Mouse (Mus musculus) adrenal gland, postnatal 36 days (tissue): ENCODE measurements around the gene Zc3h8. TPM values are rescaled to one million over a fixed set of nuclear protein-coding genes. Genes with fewer than 3 reads are reported as not detected.

ENCODE experiments used
- DNase-seq, 2 experiments: peaks; one replicate each; pipeline ENCODE4 v3.0.0; 2021; ENCODE audit warnings: mixed read lengths in 1 of 2
- long read RNA-seq, 2 experiments: library from polyadenylated mRNA; stranded (forward); transcript quantifications; one replicate each; pipeline ENCODE4 v2.0.0; 2021; ENCODE audit warnings: borderline sequencing depth in 2 of 2
- total RNA-seq, 2 experiments: library from RNA; stranded (reverse); gene quantifications; 2 replicates each; pipeline ENCODE4 v1.2.3; 2021

Zc3h8 gene
- total RNA-seq = 1 to 10 TPM; 3.6 to 3.9 TPM
- long read RNA-seq, experiment 1, partial matches to known transcripts = 0 of 6 reads
- long read RNA-seq, experiment 1, other reads (novel, unspliced or antisense) = 3 of 6 reads
- long read RNA-seq, experiment 2 = 0 reads

- DNase-seq = peak; percentile 99
Observed at GRCm38 (mm10) chr2:128943538-128944528, at the start of gene Zc3h8. TSS of gene Zc3h8 (minus strand) at chr2:128944077.

- no peak for DNase-seq
Observed at GRCm38 (mm10) chr2:128984746-128985145, 40.9 kb upstream of the Zc3h8 start.

- no peak for DNase-seq
Observed at GRCm38 (mm10) chr2:128975572-128975971, 31.7 kb upstream of the Zc3h8 start.

DNA sequence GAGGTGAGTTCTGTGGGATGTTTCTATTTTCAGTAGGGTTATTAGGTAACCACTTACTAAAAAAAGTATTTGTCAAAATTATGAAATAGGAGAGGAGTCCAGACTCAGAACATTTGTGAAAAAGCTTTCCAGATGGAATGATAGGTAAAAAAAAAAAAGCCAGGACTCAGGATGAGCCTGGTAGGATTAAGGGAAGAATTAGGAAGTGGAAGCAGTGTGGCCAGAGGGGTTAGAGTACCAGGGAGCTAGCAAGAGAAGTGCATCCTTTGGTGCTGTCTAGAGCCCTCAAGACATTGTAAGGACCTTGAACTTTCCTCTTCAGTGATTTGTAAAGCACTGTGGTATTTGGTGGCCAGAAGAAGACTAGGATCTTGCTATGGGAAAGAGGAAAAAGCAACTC, 28.4 kb upstream of the Zc3h8 start:
- no peak for DNase-seq

GRCm38 (mm10) chr2:128968475-128969083, 24.7 kb upstream of the Zc3h8 start:
- DNase-seq = no peak

DNA sequence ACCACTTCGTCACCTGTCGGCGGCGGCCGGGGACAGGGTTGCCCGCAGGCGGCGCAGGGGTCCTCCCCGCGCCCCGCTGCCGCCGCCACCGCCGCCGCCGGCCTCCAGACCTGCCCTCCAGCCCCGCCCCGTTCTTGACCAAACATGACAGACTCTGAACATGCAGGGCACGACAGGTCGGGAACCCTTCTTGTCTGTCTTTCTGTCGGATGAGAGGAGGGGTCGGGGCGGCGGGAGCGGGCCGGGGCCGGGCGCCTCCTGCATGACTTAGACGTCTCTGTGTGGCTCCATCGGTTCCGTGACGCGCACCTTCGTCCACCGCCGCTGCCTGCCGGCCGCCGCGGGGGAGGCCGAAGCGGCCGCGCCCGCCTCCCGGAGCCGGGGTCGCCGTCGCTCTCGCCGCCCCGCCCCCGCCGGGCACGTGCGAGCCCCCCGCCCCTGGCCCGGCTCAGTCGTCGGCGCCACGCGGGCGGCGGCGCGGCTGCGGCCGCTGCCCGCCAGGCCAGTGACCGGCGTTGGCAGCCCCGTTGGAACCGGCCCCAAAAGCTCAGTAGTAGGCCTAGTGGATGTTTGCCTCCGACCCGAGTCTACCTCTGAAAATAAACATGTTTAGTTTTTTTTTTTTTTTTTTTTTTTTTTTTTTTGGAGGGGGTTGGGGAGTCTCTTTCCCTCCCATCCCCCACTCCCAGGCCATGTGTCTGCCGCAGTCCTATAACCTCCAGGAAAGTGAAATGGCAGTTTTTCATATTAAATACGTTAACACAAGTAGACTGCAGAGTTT, 24.0 kb upstream of the Zc3h8 start, which contains the start of gene Gm10762:
TSS of gene Gm10762 (minus strand) at position 65 of the 781 bp plus-strand sequence.
- DNase-seq = peak; percentile 84 to 90

DNA sequence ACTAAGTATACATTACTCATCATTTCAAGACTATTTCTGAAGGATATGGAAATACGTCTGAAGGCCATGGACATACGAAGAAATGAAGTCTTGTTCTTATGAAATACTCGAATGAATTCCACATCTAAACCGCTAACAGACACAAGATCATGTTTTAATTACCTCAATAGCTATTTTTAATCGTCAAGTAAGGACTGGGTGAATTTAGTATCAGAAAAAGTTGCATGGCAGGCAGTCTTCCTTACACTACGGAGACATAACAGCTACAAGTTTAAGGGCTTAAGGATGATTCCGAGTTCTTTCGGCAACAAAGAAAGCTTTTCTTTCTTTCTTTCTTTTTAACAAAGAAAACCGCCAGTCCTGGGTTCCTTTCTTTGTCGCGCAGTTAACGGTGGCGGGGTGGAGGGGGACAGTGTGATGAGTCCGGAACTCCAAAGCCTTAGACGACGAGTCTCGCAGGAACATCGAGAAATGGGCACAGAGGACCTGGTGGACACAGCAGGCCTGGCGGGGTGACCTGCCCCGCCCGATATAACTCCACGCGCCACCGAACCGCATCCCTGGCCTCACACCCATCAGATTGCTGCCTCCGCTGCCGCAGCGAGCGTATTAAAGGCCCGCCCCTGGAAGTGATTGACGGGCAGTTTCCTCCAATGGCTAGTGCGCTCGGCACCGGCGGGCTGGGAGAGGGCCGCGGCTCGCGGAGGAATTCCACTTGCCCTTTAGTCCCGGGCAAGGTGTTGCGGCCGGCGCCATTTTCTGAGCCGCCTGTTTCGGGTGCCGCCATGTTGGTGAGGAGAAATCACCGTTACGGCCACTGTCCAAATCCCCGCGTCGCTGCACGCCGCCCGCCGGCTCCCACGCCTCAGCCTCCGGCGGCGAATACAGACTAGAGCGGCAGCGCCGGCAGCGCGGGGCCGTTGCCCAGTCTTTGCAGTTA, 23.0 kb upstream of the Zc3h8 start, which contains the start of gene Zc3h6:
TSS of gene Zc3h6 (plus strand) at position 762 of the 940 bp plus-strand sequence.
- DNase-seq = peak; percentile 98 to 99

DNA sequence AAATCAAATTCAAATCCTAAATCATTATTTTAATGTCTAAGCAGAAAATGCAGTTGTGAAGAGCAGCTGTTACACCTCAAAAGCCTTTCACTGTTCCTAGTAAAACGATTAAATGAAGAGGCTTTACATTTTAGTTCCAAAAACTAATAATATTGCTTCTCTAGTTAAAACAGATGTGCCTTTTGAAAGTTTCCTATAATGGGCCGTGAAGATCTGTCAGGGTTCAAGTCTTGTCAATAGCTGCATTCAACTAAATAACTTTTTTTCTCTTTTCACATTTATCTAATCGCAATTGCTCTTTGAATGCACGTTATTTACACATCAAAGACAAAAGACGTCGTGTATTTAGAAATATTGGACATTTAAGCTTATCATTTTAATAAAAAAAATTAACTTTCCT, 22.4 kb upstream of the Zc3h8 start:
- no peak for DNase-seq

DNA sequence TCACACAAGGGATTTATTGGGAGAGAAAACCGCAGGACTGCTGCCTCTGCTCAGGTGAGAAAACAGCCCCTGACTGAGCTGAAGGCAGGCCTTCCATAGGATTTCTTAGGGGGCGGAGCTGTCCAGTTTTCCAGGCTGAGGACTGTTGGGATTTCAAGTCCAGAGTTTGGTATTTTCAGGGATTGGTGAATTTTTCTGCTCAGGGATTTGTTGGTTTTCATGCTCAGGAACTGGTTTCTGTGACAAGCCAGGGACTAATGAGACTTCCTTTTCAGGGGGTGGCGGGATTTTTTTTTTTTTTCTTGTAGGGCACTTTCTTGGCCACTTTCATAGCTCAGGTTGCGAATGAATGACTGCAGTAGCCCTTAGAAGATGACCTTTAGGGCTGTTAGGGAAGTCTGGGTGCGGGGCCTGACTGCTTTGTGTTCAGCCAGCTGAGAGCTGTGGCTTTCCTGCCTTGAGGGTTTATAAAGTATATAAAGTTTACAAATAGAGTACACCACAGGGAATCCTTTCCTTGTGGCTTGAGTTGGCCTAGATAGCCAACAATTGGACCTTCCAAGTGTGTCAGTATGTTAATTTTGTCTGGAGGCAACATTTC, 21.7 kb upstream of the Zc3h8 start:
- no peak for DNase-seq

GRCm38 (mm10) chr2:128954186-128954585, 10.3 kb upstream of the Zc3h8 start:
- no peak for DNase-seq

- DNase-seq = peak in 1 of 2 experiments; percentile 27
Observed at GRCm38 (mm10) chr2:128947962-128948588, 4.2 kb upstream of the Zc3h8 start.

- DNase-seq = peak in 1 of 2 experiments; percentile 2
Observed at GRCm38 (mm10) chr2:128936256-128936655, 7.6 kb downstream of the Zc3h8 start.

DNA sequence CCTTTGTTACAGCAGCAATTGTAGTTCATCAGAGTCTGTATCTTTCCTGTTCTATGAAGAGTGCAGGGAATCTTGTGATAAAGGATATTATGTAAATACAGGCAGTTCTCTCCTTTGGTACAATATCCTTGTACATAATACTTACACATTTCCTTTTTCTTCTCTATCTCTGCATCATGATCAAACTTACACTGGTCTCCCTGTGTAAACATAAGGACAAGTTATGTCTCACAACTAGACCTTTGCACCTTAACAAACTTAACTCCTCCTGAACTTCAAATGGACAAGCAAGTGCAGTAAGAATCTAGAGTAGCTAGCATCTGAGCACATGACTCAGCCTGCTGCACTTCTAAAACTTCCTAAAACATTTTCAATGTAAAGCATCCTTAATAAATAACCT, 13.2 kb downstream of the Zc3h8 start:
- no peak for DNase-seq

DNA sequence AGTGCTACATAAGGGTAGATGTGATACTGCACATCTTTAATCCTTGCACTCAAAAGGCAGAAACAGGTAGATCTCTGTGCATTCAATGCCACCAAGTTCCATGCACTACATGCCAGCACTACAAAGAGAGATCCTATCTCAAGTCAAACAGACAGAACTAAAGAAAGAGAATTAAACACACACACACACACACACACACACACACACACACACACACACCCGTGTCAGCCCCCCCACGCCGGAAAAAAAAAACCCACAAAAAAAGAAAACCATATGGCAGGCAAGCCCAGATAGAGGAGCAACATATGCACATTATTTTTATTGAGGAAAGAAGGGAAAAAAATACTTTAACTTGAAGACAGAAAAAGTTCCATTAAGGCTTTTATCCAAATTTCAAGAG, 15.4 kb downstream of the Zc3h8 start:
- no peak for DNase-seq

- no peak for DNase-seq
Observed at GRCm38 (mm10) chr2:128924799-128925198, 19.1 kb downstream of the Zc3h8 start.

DNA sequence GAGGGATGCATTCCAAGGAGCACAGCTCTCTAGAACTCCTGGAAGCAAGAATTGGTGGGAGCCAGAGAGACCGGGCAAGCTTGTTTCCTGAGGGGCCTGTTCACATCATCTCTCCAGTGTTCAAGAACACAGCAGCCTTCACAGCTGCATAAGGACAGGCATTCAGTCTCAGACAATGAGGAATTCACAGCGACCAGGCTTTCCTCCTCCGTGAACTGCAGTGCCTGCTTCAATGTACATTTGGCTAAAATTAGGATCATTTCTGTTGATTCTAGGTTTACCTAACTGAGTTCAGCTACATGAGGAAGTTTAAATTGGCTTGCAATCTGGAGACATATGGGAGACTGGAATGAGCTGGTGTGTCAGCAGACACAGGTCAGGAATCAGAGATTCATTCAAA, 27.3 kb downstream of the Zc3h8 start:
- no peak for DNase-seq

DNA sequence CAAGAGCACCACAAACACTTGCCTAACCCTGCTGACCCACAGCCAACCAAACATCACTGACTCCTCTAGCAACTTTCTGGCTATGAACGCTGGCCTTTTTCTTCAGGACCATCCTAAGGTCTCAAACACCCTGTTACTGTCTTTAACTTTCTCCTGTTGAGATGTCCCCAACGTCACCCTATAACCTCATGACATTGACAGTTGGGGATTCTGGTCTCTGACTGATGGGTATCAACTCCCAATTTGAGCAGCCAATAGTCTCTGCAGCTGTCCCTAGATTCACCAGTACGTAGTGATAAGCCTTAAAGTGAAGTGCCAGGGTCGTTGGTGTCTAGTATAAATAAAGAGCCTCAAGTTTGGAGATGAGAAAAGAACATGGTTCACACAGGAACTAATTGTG, 28.9 kb downstream of the Zc3h8 start:
- DNase-seq = no peak

- peak in 1 of 2 experiments; percentile 14 for DNase-seq
Observed at GRCm38 (mm10) chr2:128903661-128904060, 40.2 kb downstream of the Zc3h8 start.

DNA sequence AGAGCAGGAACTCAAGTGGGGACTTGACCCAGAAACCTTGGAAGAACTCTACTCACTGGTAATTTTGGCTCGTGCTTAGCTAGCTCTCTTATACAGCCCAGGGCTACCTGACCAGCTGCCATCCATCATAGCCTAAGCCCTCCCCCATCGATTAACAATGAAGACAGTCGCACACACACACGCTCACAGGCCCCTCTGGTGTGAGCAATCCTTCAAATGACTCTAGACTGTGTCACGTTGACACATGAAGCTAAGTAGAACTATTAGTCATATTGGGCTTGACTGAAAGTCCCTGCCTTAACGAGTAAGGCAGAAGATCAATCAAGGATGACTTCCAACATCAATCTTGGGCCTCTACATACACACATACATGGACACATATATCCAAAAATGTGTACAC, 41.0 kb downstream of the Zc3h8 start:
- DNase-seq = no peak

DNA sequence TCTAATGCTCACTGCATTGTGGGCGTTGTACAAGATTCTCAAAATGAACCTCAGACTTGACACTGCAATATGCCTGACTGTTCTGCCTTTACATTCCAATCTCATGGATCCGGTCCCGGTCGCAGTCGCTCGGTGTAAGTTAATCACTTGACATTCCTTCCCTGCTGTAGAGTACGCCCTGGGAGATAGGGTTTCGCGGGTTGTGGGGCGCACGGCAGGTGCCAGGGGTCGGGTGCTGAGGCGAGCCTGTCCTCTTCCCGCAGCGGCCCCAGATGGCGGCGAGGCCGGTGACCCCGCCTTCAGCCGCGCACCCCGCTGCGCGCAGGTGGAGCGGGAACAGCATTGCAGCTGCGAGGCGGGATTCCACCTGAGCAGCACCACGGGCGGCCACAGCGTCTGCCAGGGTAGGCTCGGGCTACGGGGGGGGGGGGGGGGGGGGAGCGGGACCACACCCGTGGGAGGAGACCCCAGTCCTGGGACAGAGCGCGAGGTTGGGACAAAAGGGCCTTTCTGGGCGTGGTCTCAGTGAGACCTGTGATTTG, 51.6 kb downstream of the Zc3h8 start:
- DNase-seq = no peak
